Mouse (Mus musculus) skeletal muscle tissue, adult 2 months (tissue): ENCODE measurements around the gene Lcn5.
"Not testable (repeated sequence)": the region's sequence is repeated elsewhere in the genome, so short reads cannot be mapped to it uniquely, and the experiment has no call there.

Experiments used
- DNase-seq: peaks from one replicate; pipeline ENCODE4 v3.0.0-alpha.2; 2012; ENCODE audit warnings: low read depth, low spot score

Lcn5 gene

DNA sequence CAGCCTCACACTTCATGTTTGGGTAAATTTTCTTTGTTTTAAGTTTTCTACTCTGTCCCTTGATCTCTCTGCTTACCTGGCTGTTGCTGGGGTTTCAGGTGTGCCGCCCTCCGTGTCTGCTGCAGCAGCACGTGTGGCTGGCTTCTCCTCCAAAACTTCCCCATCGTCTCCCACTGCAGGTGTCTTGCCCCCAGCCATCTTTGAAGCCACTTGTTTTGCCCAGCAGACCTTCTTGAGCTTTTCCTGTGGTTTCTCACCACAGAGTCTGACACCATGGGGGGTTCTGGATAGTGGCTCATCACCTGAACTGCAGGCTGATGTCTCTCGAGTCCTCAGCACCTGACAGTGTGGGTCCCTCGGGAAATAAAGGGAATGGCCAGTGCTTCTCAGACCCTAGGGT is 21.8 kb downstream of the Lcn5 start:
- no peak for DNase-seq

GRCm38 (mm10) chr2:25682426-25682825 is 24.7 kb downstream of the Lcn5 start, which contains the start of gene Lcn10:
TSS of gene Lcn10 (plus strand) at chr2:25682726.
- DNase-seq: no peak

DNA sequence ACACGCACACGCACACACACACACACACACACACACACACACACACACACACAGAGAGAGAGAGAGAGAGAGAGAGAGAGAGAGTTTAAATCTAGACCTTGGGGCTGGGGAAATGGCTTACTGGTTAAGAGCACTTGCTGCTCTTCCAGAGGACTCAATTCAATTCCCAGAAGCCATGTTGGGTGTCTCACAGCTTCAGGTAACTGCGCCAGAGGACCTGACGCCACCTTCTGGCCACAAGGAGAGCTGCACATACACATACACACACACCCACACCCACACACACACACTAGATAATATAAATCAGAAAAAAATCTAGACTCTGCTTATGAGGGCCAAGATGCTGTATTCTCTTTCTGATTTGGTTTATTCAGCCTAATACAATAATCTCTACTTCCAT is 29.2 kb downstream of the Lcn5 start:
- DNase-seq: no peak

DNA sequence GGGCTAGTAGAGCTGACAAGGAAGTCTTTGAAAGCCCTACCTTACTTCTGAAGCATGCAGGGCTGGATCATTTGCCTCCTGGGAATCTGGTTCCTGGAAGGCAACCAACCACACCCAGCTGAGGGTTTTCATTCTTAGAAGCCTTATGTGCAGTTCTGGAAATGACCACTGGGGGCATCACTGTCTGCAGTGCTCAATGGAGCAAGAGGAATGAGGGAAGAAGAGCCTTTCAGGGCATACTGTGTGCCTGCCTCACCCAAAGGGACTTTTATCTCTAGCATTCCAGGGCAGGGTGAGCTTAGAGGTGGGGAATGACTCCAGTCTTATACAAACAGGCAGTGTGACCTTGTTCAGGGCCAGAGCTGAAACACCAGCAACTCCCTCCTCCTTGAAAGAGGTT is 36.9 kb downstream of the Lcn5 start:
- DNase-seq: peak; percentile 36

DNA sequence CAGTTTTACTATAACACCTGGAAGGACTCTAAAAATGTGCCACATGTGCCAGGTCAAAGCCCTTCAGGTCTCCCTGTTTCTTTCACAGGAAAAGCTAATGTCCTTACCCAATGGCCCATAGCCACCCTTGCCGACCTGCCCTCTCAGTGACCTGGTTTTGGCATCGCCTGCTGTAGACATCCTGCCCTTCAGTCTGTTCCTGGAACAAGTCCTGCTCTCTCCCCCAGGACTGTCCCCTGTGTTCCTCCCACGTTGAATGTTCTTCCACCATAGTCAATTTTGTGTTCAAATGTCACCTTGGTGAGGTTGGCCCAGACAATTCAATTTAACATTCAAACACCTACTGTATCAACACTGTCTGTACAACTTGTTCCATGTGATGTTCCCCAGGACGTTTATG is 39.2 kb downstream of the Lcn5 start:
- no peak for DNase-seq

GRCm38 (mm10) chr2:25698696-25699095 is 40.9 kb downstream of the Lcn5 start:
- no peak for DNase-seq

- not testable (repeated sequence) for DNase-seq
These were observed 42.0 kb downstream of the Lcn5 start, which contains the start of gene Obp2a for GRCm38 (mm10) chr2:25699743-25700142. TSS of gene Obp2a (plus strand) at chr2:25700043.

DNA sequence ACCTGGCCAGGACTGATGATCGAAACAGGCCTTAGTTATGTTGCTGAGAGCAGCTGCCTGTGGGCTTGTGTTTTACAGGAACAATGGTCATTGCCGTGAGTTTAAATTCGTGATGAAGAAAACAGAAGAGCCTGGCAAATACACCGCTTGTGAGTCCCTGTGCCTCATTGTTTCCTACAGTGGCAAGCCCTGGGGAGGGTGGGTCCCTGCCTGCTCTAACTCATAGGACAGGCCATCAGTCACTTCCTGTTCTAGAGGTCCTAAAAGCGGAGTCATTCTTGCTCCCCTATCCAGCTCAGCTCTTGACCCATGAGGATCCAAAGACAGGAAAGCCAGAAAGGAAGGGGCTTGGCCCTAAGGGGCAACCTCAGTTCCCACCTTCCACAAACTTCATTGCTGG is 43.2 kb downstream of the Lcn5 start:
- no peak for DNase-seq

GRCm38 (mm10) chr2:25703706-25704105 is 46.0 kb downstream of the Lcn5 start:
- DNase-seq: no peak

GRCm38 (mm10) chr2:25706643-25707481 is 49.1 kb downstream of the Lcn5 start, which contains the start of gene Bmyc:
TSS of gene Bmyc (plus strand) at chr2:25706739.
- peak; percentile 48 for DNase-seq

GRCm38 (mm10) chr2:25708121-25708520 is 50.4 kb downstream of the Lcn5 start:
- peak; percentile 28 for DNase-seq

DNA sequence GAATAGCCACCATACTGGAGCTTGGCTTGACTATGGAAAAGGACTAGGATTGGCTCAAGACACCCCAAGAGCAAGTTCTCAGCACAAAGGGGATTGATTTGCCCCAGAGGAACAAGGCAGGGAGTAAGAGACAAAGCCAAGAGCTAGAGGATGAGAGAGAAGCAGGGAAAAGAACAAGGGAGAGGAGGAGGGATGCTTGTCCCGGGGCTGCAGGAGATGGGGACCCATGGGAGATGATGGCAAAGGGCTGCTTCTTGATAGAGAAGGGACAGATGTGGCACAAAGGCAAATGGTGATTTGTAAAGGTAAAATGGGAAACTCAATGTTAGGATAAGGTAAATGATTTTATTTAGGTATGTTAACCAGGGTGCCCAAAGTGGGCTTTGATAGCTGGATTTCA is 51.3 kb downstream of the Lcn5 start:
- not testable (repeated sequence) for DNase-seq

DNA sequence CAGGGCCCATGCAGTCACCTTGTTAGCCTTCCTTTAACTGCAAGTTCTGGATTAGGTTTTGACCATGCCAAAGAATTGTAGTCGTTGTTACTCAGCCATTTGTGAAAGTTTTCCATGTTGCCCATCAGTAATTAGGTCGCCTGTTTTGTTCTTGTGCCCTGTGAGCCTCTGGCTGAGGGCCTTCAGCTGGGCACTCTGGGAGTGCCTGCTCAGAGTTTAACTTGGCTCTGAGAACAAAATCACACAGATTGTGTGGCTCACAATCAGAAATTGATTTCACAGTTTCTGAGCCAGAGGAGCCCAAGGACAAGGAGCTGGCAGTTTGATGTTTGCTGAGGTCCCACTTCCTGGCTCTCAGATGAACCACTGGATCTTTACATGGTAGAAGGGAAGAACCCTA is 52.0 kb downstream of the Lcn5 start:
- not testable (repeated sequence) for DNase-seq
